Mouse (Mus musculus) limb, embryonic 15.5 days (tissue): ENCODE data around the gene Mpzl1. TPM values are rescaled to one million over a fixed set of nuclear protein-coding genes. Genes with fewer than 3 reads are reported as not detected.

Source experiments
- ATAC-seq: fragments of 200-750 bp; cut with Nextera tagmentation; 2 replicates; pipeline ENCODE4 v1.8.0; 2017; ENCODE audit warnings: low read depth, moderate TSS enrichment; ENCODE audit not compliant: insufficient number of reproducible peaks, low FRiP score, low TSS enrichment
- H3K27ac ChIP-seq: fragments of 300-500 bp; sonication (generic); 2 replicates; pipeline ENCODE4 v1.5.1; 2015; ENCODE audit warnings: moderate library complexity, mild to moderate bottlenecking, inconsistent platforms
- H3K27me3 ChIP-seq: fragments of 300-500 bp; sonication (generic); 2 replicates; pipeline ENCODE4 v1.6.1; 2015; ENCODE audit warnings: inconsistent platforms
- H3K36me3 ChIP-seq: fragments of 300-500 bp; sonication (generic); 2 replicates; pipeline ENCODE4 v1.6.1; 2015; ENCODE audit warnings: inconsistent platforms
- H3K4me1 ChIP-seq: fragments of 300-500 bp; sonication (generic); 2 replicates; pipeline ENCODE4 v1.6.1; 2015; ENCODE audit warnings: inconsistent platforms
- H3K4me2 ChIP-seq: fragments of 300-500 bp; sonication (generic); 2 replicates; pipeline ENCODE4 v1.6.1; 2015; ENCODE audit warnings: mild to moderate bottlenecking, inconsistent platforms
- H3K4me3 ChIP-seq: fragments of 300-500 bp; sonication (generic); 2 replicates; pipeline ENCODE4 v1.5.1; 2015; ENCODE audit warnings: mild to moderate bottlenecking, inconsistent platforms
- H3K9ac ChIP-seq: fragments of 300-500 bp; sonication (generic); 2 replicates; pipeline ENCODE4 v1.6.1; 2015; ENCODE audit warnings: inconsistent platforms
- H3K9me3 ChIP-seq: fragments of 300-500 bp; sonication (generic); 2 replicates; pipeline ENCODE4 v1.6.1; 2016; ENCODE audit warnings: inconsistent platforms
- WGBS: fragments of 180-500 bp; shearing (Covaris S2); methylation state at CpG from one replicate; pipeline ENCODE4 v1.1.7; 2015; 5-methylcytosine and 5-hydroxymethylcytosine counted together
- polyA plus RNA-seq: library from polyadenylated mRNA; unstranded; fragments of >200 nt; fragmentation: Nextera tagmentation; extraction: Ambion mirVana; gene quantifications from 2 replicates; pipeline ENCODE4 v1.2.1, GENCODE M21; 2015

Mpzl1 gene
- polyA plus RNA-seq, 1 experiment from 2014 or later: 169 TPM

GRCm38 (mm10) chr1:165559073-165559472 is 75.3 kb downstream of the Mpzl1 start:
- Histone ChIP-seq H3K9ac (no peak overlapping the region), H3K4me1 (no peaks in the 10 kb centered on the region), H3K36me3 (no peaks in the 10 kb centered on the region), H3K4me2 (no peak overlapping the region), H3K9me3 (no peaks in the 10 kb centered on the region), H3K4me3 (no peak overlapping the region), H3K27ac (no peak overlapping the region), H3K27me3 (no peaks in the 10 kb centered on the region)
- 84% methylated on average over 9 of the region's 9 CpGs for WGBS
- no peak for ATAC-seq

GRCm38 (mm10) chr1:165556711-165557110 is 77.6 kb downstream of the Mpzl1 start:
- Histone ChIP-seq H3K27me3 (no peaks in the 10 kb centered on the region), H3K36me3 (no peaks in the 10 kb centered on the region), H3K4me2 (no peak overlapping the region), H3K27ac (no peak overlapping the region), H3K9ac (no peak overlapping the region), H3K9me3 (no peaks in the 10 kb centered on the region), H3K4me1 (no peaks in the 10 kb centered on the region), H3K4me3 (no peak overlapping the region)
- no peak for ATAC-seq
- 48% methylated on average over 2 of the region's 2 CpGs for WGBS

Other genes starting within 250 kb of the Mpzl1 start
- 18.8 and 19.8 TPM in 2 replicates for gene Dcaf6, start 174.1 kb downstream of the Mpzl1 start, polyA plus RNA-seq
- gene Mpc2, start 173.9 kb downstream of the Mpzl1 start, polyA plus RNA-seq: 135 and 146 TPM in 2 replicates
- 0.13 TPM in 1 of 2 replicates, not detected in the other for gene Adcy10, start 149.4 kb downstream of the Mpzl1 start, polyA plus RNA-seq
- gene Rcsd1, start 75.2 kb upstream of the Mpzl1 start, polyA plus RNA-seq: 17.5 and 23.5 TPM in 2 replicates
- 66.9 and 67.9 TPM in 2 replicates for gene Creg1, start 129.2 kb upstream of the Mpzl1 start, polyA plus RNA-seq
- 0.61 and 0.96 TPM in 2 replicates for gene Cd247, start 154.1 kb upstream of the Mpzl1 start, polyA plus RNA-seq